Mouse (Mus musculus) limb, embryonic 10.5 days (tissue): Measurements from ENCODE around the gene Nfix. TPM values are rescaled to one million over a fixed set of nuclear protein-coding genes. Genes with fewer than 3 reads are reported as not detected.
A peak's percentile ranks its signal among the peaks of the same experiment; 100 is the strongest.

Experiments
- DNase-seq: peaks from one replicate; pipeline ENCODE4 v3.0.0-alpha.2; 2017; ENCODE audit warnings: low spot score
- H3K27ac ChIP-seq: fragments of 300-500 bp; sonication (generic); 2 replicates; pipeline ENCODE4 v1.5.1; 2016; ENCODE audit warnings: mild to moderate bottlenecking
- H3K27me3 ChIP-seq: fragments of 300-500 bp; sonication (generic); 2 replicates; pipeline ENCODE4 v1.6.1; 2016; ENCODE audit warnings: low read depth, mild to moderate bottlenecking; ENCODE audit not compliant: poor library complexity, severe bottlenecking
- H3K36me3 ChIP-seq: fragments of 300-500 bp; sonication (generic); 2 replicates; pipeline ENCODE4 v1.6.1; 2016; ENCODE audit warnings: mild to moderate bottlenecking, moderate library complexity
- H3K4me1 ChIP-seq: fragments of 300-500 bp; sonication (generic); 2 replicates; pipeline ENCODE4 v1.6.1; 2016
- H3K4me3 ChIP-seq: fragments of 300-500 bp; sonication (generic); 2 replicates; pipeline ENCODE4 v1.5.1; 2016; ENCODE audit warnings: mild to moderate bottlenecking, moderate library complexity
- H3K9me3 ChIP-seq: fragments of 300-500 bp; sonication (generic); replicated peaks from 2 replicates; pipeline ENCODE4 v1.6.1; 2016; ENCODE audit warnings: mild to moderate bottlenecking
- WGBS: fragments of 180-500 bp; shearing (Covaris S2); methylation state at CpG from one replicate; pipeline ENCODE4 v1.1.7; 2016; 5-methylcytosine and 5-hydroxymethylcytosine counted together
- polyA plus RNA-seq: library from polyadenylated mRNA; unstranded; fragments of >200 nt; fragmentation: Nextera tagmentation; extraction: Ambion mirVana; gene quantifications from 2 replicates; pipeline ENCODE4 v1.2.1, GENCODE M21; 2016

Nfix gene
- polyA plus RNA-seq, 1 experiment from 2014 or later = 2.1 TPM

DNA sequence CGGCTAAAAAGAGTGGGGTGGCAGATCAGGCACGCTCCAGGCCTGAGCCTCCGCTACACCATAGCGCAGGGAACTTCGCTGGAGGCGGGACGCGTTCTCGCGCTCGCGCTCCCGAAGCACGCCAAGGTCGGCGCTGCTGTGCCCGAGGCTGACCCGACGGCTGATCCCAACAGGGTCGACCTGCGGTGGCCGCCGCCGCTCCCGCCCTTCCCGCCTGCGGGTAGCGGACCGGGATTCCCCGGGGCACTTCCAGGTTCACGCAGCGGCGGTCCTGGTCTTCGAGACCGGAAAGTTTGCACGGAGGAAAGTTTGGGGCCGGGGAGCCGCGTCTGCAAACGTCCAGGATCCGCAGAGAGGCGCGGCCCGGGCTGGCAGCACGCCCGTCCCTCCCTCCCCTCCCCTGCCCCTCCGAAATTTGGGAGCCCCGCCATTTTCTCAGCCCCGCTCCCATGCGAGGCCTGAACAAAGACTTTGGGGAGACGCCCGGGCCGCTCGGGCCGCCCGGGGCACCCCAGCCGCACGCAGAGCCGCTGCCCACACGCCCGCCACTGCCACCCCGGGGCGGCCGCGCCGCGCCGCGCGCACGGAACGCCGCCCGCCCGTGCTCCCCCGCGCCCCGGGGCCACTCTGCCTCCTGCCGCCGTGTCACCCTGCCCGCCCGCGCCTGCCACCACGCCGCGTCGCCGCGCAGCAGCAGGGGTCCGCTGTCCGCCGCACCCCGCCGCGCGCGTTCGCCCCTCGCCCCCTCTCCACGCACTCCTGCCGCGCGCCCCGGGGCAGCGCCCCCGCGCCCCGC lies 810 bp downstream of the Nfix start:
- under 1% methylated on average over 103 of the region's 108 CpGs for WGBS
- DNase-seq = peak; percentile 73
- Histone ChIP-seq H3K4me3 (peak overlapping the region; percentile 59), H3K9me3 (no peaks in the 10 kb centered on the region), H3K4me1 (peaks cover 24% of the 10 kb centered on the region), H3K27ac (peak overlapping the region; percentile 82), H3K27me3 (peaks cover 97% of the 10 kb centered on the region), H3K36me3 (no peaks in the 10 kb centered on the region)

DNA sequence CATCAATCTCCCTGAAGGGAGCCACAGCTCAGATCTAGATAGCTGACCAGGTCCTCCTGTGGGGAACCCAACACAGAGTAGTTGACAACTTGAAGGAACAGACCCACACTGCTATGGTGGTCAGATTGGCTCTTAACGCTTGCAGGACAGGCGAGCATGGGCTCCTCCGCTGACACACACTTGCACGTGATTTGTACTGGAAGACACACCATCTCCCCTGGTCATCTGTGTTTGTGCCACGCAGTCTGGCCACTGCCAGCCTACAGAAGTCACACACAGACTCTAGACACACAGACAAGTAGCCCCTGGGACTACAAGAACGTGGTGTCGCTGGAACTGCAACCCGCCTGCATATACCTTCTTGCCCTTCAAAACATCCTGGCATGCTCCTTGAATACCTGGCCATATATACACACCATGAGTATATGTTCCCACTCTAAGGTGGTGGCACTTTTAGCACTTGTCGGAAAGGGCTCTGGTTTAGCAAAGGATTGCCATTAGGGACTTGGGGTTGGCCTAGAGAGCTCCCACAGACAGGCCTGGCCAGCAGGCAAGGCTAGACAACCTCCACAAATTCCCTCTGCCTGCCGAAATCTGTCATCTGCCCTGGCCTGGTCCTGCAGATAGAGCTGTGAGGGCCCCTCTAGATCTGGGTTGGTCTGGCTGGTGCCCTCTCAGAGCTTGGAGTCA lies 1.6 kb downstream of the Nfix start:
- WGBS = 33% methylated on average over 10 of the region's 10 CpGs
- Histone ChIP-seq H3K4me3 (peak overlapping the region; percentile 59), H3K9me3 (no peaks in the 10 kb centered on the region), H3K27ac (peak overlapping the region; percentile 82), H3K27me3 (peaks cover 97% of the 10 kb centered on the region), H3K36me3 (no peaks in the 10 kb centered on the region), H3K4me1 (peaks cover 31% of the 10 kb centered on the region)
- no peak for DNase-seq

DNA sequence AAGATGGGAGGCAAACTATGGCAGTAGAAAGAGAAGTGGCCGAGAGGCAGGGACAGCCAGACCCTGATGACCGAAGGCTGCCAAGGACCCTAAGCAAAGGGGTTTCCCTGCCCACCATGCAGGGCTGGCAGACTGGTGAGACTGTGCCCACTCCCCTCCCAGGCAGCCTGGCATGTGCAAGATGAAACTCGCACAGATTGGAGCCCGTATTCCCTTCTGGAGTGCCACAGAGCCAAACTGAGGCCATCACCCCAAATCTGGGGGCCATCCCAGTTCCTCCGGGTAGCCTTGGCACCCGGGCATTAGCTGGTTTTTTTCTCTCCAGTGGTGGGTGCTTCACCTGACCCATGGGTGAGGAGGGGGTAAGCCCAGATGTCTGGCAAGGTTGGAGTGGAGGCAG lies 2.2 kb downstream of the Nfix start:
- H3K4me1 ChIP-seq = peaks cover 26% of the 10 kb centered on the region
- 72% methylated on average over 6 of the region's 6 CpGs for WGBS

GRCm38 (mm10) chr8:84797256-84797797 lies 2.8 kb downstream of the Nfix start:
- WGBS = 71% methylated on average over 15 of the region's 15 CpGs
- DNase-seq = no peak
- Histone ChIP-seq H3K4me1 (peaks cover 24% of the 10 kb centered on the region), H3K36me3 (no peaks in the 10 kb centered on the region), H3K9me3 (no peaks in the 10 kb centered on the region), H3K27ac (no peak overlapping the region), H3K4me3 (no peak overlapping the region), H3K27me3 (peaks cover 97% of the 10 kb centered on the region)

More for the DNA sequence above, 2.2 kb downstream of the Nfix start:
- DNase-seq = no peak
- Histone ChIP-seq H3K27me3 (peaks cover 97% of the 10 kb centered on the region), H3K4me3 (no peak overlapping the region), H3K36me3 (no peaks in the 10 kb centered on the region), H3K9me3 (no peaks in the 10 kb centered on the region), H3K27ac (no peak overlapping the region)

DNA sequence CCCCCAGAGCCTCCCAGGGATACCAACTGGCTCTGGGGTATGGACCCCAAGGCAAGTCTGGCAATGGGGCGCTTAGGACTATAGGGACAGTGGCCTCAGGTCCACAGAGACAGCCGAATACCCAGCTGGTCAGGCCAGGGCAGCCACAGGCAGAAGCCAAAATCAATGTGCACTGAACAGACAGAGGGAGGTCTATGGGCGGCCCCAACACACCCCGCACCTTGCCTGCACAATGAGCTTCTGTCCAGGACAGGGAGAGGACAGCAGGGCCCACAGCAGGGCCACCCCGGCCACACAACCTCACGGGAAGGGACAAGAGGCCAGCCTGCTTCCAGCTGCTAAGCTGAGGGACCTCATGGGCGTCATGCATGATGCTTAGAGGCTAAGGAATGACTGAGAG lies 5.7 kb downstream of the Nfix start:
- H3K27ac ChIP-seq = no peak overlapping the region
- H3K4me3 ChIP-seq = no peak overlapping the region
- DNase-seq = no peak
- peaks cover 19% of the 10 kb centered on the region for H3K4me1 ChIP-seq
- H3K36me3 ChIP-seq = no peaks in the 10 kb centered on the region
- WGBS = 50% methylated on average over 7 of the region's 7 CpGs
- H3K9me3 ChIP-seq = no peaks in the 10 kb centered on the region
- H3K27me3 ChIP-seq = peaks cover 100% of the 10 kb centered on the region

DNA sequence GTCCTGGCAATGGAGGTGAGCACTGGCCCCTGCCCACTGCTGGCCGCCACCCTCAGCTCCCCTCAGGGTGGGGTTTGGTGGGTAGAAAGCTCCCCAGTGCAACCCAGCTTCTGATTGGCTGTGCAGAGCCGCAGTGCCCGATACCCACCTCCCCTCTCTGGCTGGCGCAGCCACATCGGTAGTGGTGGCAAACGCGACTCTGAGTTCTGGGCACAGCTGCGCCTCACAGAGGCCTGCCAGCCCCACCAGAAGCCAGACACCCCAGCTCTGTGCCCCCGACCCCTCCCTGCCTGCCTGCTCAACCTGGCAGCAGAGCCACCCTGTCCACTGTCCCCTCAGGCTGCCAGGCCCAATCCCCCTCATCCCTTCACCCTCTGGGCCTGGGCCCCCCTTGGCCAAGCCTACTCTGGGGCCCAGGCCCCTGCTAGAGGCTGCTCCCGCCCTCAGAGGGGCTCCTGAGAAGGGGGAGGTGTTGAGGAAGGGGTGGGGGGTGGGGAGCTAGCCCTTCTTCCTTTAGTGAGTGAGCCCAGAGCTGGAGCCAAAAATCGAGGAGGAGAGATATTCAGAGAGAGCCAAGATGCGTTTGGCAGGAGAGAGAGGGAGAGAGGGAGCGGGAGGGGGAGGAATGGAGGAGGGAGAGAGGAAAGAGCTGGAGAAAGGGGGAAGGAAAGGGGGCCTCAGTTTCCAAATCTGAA lies 6.2 kb downstream of the Nfix start:
- WGBS = 58% methylated on average over 13 of the region's 13 CpGs
- no peak for DNase-seq
- H3K36me3 ChIP-seq = no peaks in the 10 kb centered on the region
- H3K27ac ChIP-seq = 0 out of 2 replicates have a peak overlapping the region, but pooled peaks have one; percentile 34
- H3K4me1 ChIP-seq = peaks cover 13% of the 10 kb centered on the region
- no peak overlapping the region for H3K4me3 ChIP-seq
- H3K9me3 ChIP-seq = no peaks in the 10 kb centered on the region
- H3K27me3 ChIP-seq = peaks cover 100% of the 10 kb centered on the region

DNA sequence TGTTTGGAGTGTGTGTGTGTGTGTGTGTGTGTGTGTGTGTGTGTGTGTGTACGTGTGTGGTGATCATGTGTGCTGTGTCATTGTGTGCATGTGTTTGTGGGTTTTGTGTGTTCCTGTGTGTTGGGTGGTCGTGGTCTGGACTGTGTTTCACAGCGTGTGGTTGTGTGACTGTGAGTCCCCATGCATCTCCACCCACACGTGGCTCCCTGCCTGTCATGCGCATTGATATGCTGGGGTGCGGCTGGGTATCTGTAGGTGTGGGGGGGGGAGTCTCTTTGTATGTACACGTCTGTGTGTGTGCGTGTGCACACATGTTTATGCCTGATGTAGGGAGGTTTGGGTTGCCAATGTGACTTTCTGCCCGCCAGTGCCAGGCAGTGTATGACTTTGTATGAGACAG lies 7.0 kb downstream of the Nfix start:
- no peak overlapping the region for H3K4me3 ChIP-seq
- H3K27ac ChIP-seq = no peak overlapping the region
- H3K36me3 ChIP-seq = no peaks in the 10 kb centered on the region
- peaks cover 11% of the 10 kb centered on the region for H3K4me1 ChIP-seq
- DNase-seq = no peak
- 82% methylated on average over 9 of the region's 9 CpGs for WGBS
- no peaks in the 10 kb centered on the region for H3K9me3 ChIP-seq
- H3K27me3 ChIP-seq = peaks cover 100% of the 10 kb centered on the region

DNA sequence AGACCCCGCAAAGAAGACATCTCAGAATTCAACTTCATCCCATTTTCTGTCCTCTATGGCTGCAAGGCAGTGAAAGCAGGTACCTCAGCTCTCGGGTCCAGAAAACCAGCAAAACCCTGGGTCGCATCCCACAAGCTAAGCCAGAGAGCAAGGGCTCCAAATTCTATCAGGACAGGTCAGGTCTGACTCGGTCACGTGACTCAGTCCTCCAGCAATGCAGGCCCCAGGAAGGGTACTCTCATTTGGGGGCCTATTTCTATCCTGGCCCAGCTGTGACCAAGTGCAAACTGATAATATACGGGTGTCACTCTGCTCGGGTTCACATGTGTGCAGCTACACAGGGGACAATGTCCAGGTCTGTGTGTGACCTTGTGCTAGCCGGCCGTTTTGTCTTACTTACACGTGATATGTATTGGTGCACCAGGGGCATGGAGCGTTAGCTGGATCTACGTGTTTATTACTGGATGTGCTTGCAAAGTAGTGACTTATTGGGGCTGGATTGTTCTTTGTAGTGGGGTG lies 7.7 kb downstream of the Nfix start:
- WGBS = 77% methylated on average over 12 of the region's 12 CpGs
- Histone ChIP-seq H3K9me3 (no peaks in the 10 kb centered on the region), H3K4me1 (peaks cover 11% of the 10 kb centered on the region), H3K4me3 (no peak overlapping the region), H3K27ac (no peak overlapping the region), H3K27me3 (peaks cover 100% of the 10 kb centered on the region), H3K36me3 (no peaks in the 10 kb centered on the region)
- no peak for DNase-seq

- no peak overlapping the region for H3K4me3 ChIP-seq
- 75% methylated on average over 2 of the region's 2 CpGs for WGBS
- no peak for DNase-seq
- peaks cover 100% of the 10 kb centered on the region for H3K27me3 ChIP-seq
- no peaks in the 10 kb centered on the region for H3K36me3 ChIP-seq
- H3K27ac ChIP-seq = no peak overlapping the region
- H3K4me1 ChIP-seq = peaks cover 23% of the 10 kb centered on the region
- H3K9me3 ChIP-seq = no peaks in the 10 kb centered on the region
Observed at GRCm38 (mm10) chr8:84790537-84790936, 9.6 kb downstream of the Nfix start.

DNA sequence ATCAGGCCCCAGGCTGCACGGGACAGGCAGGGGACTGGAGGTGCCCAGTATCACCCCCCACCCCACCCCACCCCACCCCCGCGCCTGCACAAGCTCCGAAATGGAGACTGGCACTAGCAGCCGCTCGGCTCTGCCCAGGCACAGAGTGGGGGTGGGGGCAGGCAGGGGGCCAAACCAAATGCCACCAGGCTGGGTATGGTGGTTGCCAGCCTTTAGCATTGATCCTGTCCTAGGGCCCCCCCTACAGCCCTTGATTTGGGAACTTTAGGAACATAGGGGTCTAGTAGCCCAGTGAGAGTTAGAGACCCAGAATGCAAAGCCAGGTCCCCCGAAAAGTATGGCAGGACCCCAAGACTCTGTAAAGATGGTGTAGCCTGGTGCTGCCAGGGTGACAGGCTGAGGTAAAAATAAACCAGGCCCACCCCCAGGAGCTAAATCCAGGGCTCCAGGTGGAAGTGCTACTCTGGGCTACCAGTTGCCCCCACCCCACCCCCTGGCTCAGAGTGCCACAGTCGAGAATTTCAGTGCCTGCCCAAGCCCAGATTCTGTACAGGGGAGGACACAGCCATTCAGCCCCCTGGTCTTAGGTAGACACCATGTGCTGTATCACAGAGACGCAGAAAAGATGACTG lies 10.2 kb downstream of the Nfix start:
- no peak for DNase-seq

GRCm38 (mm10) chr8:84789345-84789744 lies 10.8 kb downstream of the Nfix start:
- no peak overlapping the region for H3K27ac ChIP-seq
- no peak overlapping the region for H3K4me3 ChIP-seq
- whole genome bisulfite sequencing = 51% methylated on average over 5 of the region's 5 CpGs
- H3K36me3 ChIP-seq = no peaks in the 10 kb centered on the region
- H3K27me3 ChIP-seq = peaks cover 100% of the 10 kb centered on the region
- H3K4me1 ChIP-seq = peaks cover 34% of the 10 kb centered on the region
- DNase-seq = no peak
- no peaks in the 10 kb centered on the region for H3K9me3 ChIP-seq

More for the DNA sequence above, 10.2 kb downstream of the Nfix start:
- Histone ChIP-seq H3K9me3 (no peaks in the 10 kb centered on the region), H3K4me1 (peaks cover 29% of the 10 kb centered on the region), H3K27me3 (peaks cover 100% of the 10 kb centered on the region), H3K27ac (no peak overlapping the region), H3K4me3 (no peak overlapping the region), H3K36me3 (no peaks in the 10 kb centered on the region)
- 82% methylated on average over 9 of the region's 9 CpGs for WGBS

DNA sequence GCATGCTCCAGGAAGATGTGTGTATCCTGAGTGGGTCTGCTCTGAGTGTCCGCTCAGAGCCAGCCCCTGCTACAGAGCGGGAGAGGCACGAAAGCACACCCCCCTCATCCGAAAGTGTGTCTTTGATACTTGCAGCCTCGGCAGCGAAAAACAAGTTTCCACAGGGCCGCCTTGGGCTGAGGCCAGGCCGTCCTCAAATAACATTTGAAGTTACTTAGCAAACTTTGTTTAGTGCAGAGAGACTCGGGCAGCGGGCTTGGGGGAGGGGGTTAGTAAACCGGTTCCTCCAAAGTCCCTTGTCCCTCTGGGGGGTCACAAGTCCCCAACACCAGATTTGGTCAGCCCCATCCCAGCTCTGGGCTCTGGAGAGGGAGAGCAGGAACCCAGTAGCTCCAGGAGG lies 11.2 kb downstream of the Nfix start:
- 13% methylated on average over 11 of the region's 11 CpGs for WGBS
- Histone ChIP-seq H3K27me3 (peaks cover 100% of the 10 kb centered on the region), H3K9me3 (no peaks in the 10 kb centered on the region), H3K4me3 (no peak overlapping the region), H3K4me1 (peaks cover 34% of the 10 kb centered on the region), H3K27ac (no peak overlapping the region), H3K36me3 (no peaks in the 10 kb centered on the region)
- no peak for DNase-seq
